Mouse (Mus musculus): Measurements from ENCODE around the gene Dgki.

DNA sequence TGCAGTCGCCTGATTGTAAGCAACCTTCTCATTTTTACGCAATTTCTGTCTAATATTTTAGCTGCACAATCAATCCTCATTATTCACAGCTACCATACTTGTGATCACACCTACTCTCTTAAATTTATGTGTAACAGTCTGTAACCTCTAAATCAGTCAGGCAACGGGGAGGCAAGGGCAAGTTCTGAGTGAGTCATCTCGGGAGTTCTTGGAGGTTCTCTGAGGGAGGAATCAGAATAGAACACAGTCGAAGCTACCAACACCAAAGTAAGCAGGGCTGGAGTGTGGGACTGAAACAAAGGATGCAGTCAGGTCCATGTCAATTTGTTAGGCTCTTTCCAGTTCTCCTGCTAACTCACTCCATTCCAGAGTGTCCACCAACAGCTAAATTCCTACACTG, 17.9 kb upstream of the Dgki start:
- TF ChIP-seq POLR2A (IDR thresholded peaks at IDR 0.05; ENCODE audit: borderline replicate concordance, low read depth, low read length) = no peak
- TF ChIP-seq CTCF (IDR thresholded peaks at IDR 0.05; ENCODE audit: low read depth, low read length) = no peak
